Mouse (Mus musculus) embryonic facial prominence, embryonic 12.5 days (tissue): ENCODE data around the gene Slc8b1. TPM values are rescaled to one million over a fixed set of nuclear protein-coding genes. Genes with fewer than 3 reads are reported as not detected.
"Not testable (repeated sequence)": the region's sequence is repeated elsewhere in the genome, so short reads cannot be mapped to it uniquely, and the experiment has no call there.

Experiments used
- ATAC-seq: fragments of 200-750 bp; cut with Nextera tagmentation; 2 replicates; pipeline ENCODE4 v1.8.0; 2017; ENCODE audit not compliant: insufficient number of reproducible peaks, insufficient read depth, low FRiP score, low TSS enrichment
- H3K27ac ChIP-seq: fragments of 300-500 bp; sonication (generic); 2 replicates; pipeline ENCODE4 v1.5.1; 2016; ENCODE audit warnings: mild to moderate bottlenecking
- H3K27me3 ChIP-seq: fragments of 300-500 bp; sonication (generic); 2 replicates; pipeline ENCODE4 v1.6.1; 2016; ENCODE audit warnings: mild to moderate bottlenecking, moderate library complexity
- H3K36me3 ChIP-seq: fragments of 300-500 bp; sonication (generic); 2 replicates; pipeline ENCODE4 v1.6.1; 2016; ENCODE audit warnings: mild to moderate bottlenecking
- H3K4me1 ChIP-seq: fragments of 300-500 bp; sonication (generic); 2 replicates; pipeline ENCODE4 v1.6.1; 2016
- H3K4me2 ChIP-seq: fragments of 300-500 bp; sonication (generic); replicated peaks from 2 replicates; pipeline ENCODE4 v1.6.1; 2016; ENCODE audit warnings: mild to moderate bottlenecking, moderate library complexity
- H3K4me3 ChIP-seq: fragments of 300-500 bp; sonication (generic); 2 replicates; pipeline ENCODE4 v1.5.1; 2016; ENCODE audit warnings: mild to moderate bottlenecking
- H3K9ac ChIP-seq: fragments of 300-500 bp; sonication (generic); 2 replicates; pipeline ENCODE4 v1.6.1; 2016; ENCODE audit warnings: mild to moderate bottlenecking, moderate library complexity
- H3K9me3 ChIP-seq: fragments of 300-500 bp; sonication (generic); 2 replicates; pipeline ENCODE4 v1.6.1; 2016; ENCODE audit warnings: mild to moderate bottlenecking, moderate library complexity
- WGBS: fragments of 180-500 bp; shearing (Covaris S2); methylation state at CpG from one replicate; pipeline ENCODE4 v1.1.7; 2016; 5-methylcytosine and 5-hydroxymethylcytosine counted together
- polyA plus RNA-seq: library from polyadenylated mRNA; unstranded; fragments of >200 nt; fragmentation: Nextera tagmentation; extraction: Ambion mirVana; gene quantifications from 2 replicates; pipeline ENCODE4 v1.2.1, GENCODE M21; 2016

The Slc8b1 gene
- polyA plus RNA-seq, 1 experiment from 2014 or later = 6.4 TPM

GRCm38 (mm10) chr5:120497071-120497470 is 13.9 kb upstream of the Slc8b1 start:
- H3K9ac ChIP-seq = no peak overlapping the region
- no peaks in the 10 kb centered on the region for H3K9me3 ChIP-seq
- no peak overlapping the region for H3K4me3 ChIP-seq
- H3K4me1 ChIP-seq = peaks cover 4% of the 10 kb centered on the region; the same call in 1 of the 2 replicates
- H3K27ac ChIP-seq = no peak overlapping the region
- 87% methylated on average over 3 of the region's 3 CpGs for WGBS
- H3K36me3 ChIP-seq = peaks cover 28% of the 10 kb centered on the region
- no peak overlapping the region for H3K4me2 ChIP-seq
- ATAC-seq = no peak
- no peaks in the 10 kb centered on the region for H3K27me3 ChIP-seq

GRCm38 (mm10) chr5:120499202-120499601 is 11.8 kb upstream of the Slc8b1 start:
- H3K9ac ChIP-seq = no peak overlapping the region
- ATAC-seq = no peak
- H3K4me1 ChIP-seq = peaks cover 13% of the 10 kb centered on the region
- no peak overlapping the region for H3K27ac ChIP-seq
- H3K36me3 ChIP-seq = peaks cover 16% of the 10 kb centered on the region; the same call in 1 of the 2 replicates
- no peaks in the 10 kb centered on the region for H3K9me3 ChIP-seq
- H3K4me2 ChIP-seq = no peak overlapping the region
- H3K27me3 ChIP-seq = no peaks in the 10 kb centered on the region
- 81% methylated on average over 4 of the region's 4 CpGs for WGBS
- no peak overlapping the region for H3K4me3 ChIP-seq

- WGBS = 86% methylated on average over 9 of the region's 9 CpGs
- peaks cover 16% of the 10 kb centered on the region for H3K4me1 ChIP-seq
- not testable (repeated sequence) for ATAC-seq
Observed at GRCm38 (mm10) chr5:120500609-120501008, 10.4 kb upstream of the Slc8b1 start.

GRCm38 (mm10) chr5:120502147-120502621 is 8.8 kb upstream of the Slc8b1 start:
- Histone ChIP-seq H3K27ac (no peak overlapping the region), H3K4me3 (peak overlapping the region; percentile 96), H3K27me3 (no peaks in the 10 kb centered on the region), H3K9me3 (no peaks in the 10 kb centered on the region), H3K4me1 (peaks cover 20% of the 10 kb centered on the region), H3K36me3 (peaks cover 7% of the 10 kb centered on the region; the same call in 1 of the 2 replicates), H3K9ac (peak overlapping the region; percentile 89; the same call in 1 of the 2 replicates), H3K4me2 (peak overlapping the region; percentile 78)
- no peak for ATAC-seq
- WGBS = 63% methylated on average over 9 of the region's 9 CpGs

More at GRCm38 (mm10) chr5:120500609-120501008, 10.4 kb upstream of the Slc8b1 start:
- not testable (repeated sequence) for H3K4me2 ChIP-seq, H3K4me3 ChIP-seq, H3K9me3 ChIP-seq, H3K9ac ChIP-seq, H3K27ac ChIP-seq, H3K27me3 ChIP-seq
- H3K36me3 ChIP-seq = peaks cover 12% of the 10 kb centered on the region; the same call in 1 of the 2 replicates

- Histone ChIP-seq H3K4me3 (peak overlapping the region; percentile 96), H3K27ac (no peak overlapping the region), H3K36me3 (peaks cover 7% of the 10 kb centered on the region; the same call in 1 of the 2 replicates), H3K4me1 (peaks cover 20% of the 10 kb centered on the region), H3K4me2 (peak overlapping the region; percentile 78), H3K9me3 (no peaks in the 10 kb centered on the region), H3K27me3 (no peaks in the 10 kb centered on the region), H3K9ac (peak overlapping the region; percentile 89)
- ATAC-seq = no peak
- WGBS = 4% methylated on average over 12 of the region's 12 CpGs
Observed at GRCm38 (mm10) chr5:120502675-120503143, 8.3 kb upstream of the Slc8b1 start.

GRCm38 (mm10) chr5:120503144-120503795 is 7.7 kb upstream of the Slc8b1 start, which contains the start of gene Plbd2:
Plbd2 (minus strand) TSS chr5:120503625.
- peak; percentile 61; the same call in 1 of the 2 replicates for ATAC-seq
- H3K4me1 ChIP-seq = peaks cover 20% of the 10 kb centered on the region
- no peaks in the 10 kb centered on the region for H3K27me3 ChIP-seq
- H3K4me3 ChIP-seq = peak within 1 kb of the TSS; percentile 96
- H3K4me2 ChIP-seq = peak within 1 kb of the TSS; percentile 78
- under 1% methylated on average over 52 of the region's 55 CpGs for WGBS
- no peak within 1 kb of the TSS for H3K27ac ChIP-seq
- peaks cover 5% of the 10 kb centered on the region; the same call in 1 of the 2 replicates for H3K36me3 ChIP-seq
- H3K9me3 ChIP-seq = no peaks in the 10 kb centered on the region
- peak within 1 kb of the TSS; percentile 89 for H3K9ac ChIP-seq

- Histone ChIP-seq H3K4me3 (no peak overlapping the region), H3K9me3 (no peaks in the 10 kb centered on the region), H3K4me2 (0 out of 2 replicates have a peak overlapping the region, but pooled peaks have one; percentile 4), H3K9ac (no peak overlapping the region), H3K4me1 (peaks cover 20% of the 10 kb centered on the region), H3K27ac (no peak overlapping the region), H3K36me3 (no peaks in the 10 kb centered on the region), H3K27me3 (no peaks in the 10 kb centered on the region)
- ATAC-seq = no peak
- 21% methylated on average over 16 of the region's 16 CpGs for WGBS
Observed at GRCm38 (mm10) chr5:120505368-120505767, 5.6 kb upstream of the Slc8b1 start.

GRCm38 (mm10) chr5:120505781-120506180 is 5.2 kb upstream of the Slc8b1 start:
- Histone ChIP-seq H3K9me3 (no peaks in the 10 kb centered on the region), H3K27ac (no peak overlapping the region), H3K36me3 (no peaks in the 10 kb centered on the region), H3K27me3 (no peaks in the 10 kb centered on the region), H3K4me3 (no peak overlapping the region), H3K4me1 (peaks cover 20% of the 10 kb centered on the region), H3K4me2 (no peak overlapping the region), H3K9ac (no peak overlapping the region)
- no peak for ATAC-seq
- WGBS = 67% methylated on average over 9 of the region's 9 CpGs

GRCm38 (mm10) chr5:120506490-120506889 is 4.5 kb upstream of the Slc8b1 start:
- no peak overlapping the region for H3K4me3 ChIP-seq
- 60% methylated on average over 9 of the region's 9 CpGs for WGBS
- H3K9ac ChIP-seq = no peak overlapping the region
- H3K27ac ChIP-seq = no peak overlapping the region
- ATAC-seq = no peak
- H3K4me1 ChIP-seq = peaks cover 20% of the 10 kb centered on the region
- no peak overlapping the region for H3K4me2 ChIP-seq
- H3K9me3 ChIP-seq = no peaks in the 10 kb centered on the region
- H3K27me3 ChIP-seq = 0 out of 2 replicates have a peak, but pooled peaks cover 2% of the 10 kb centered on the region
- no peaks in the 10 kb centered on the region for H3K36me3 ChIP-seq

GRCm38 (mm10) chr5:120507311-120507710 is 3.7 kb upstream of the Slc8b1 start:
- Histone ChIP-seq H3K36me3 (no peaks in the 10 kb centered on the region), H3K4me2 (no peak overlapping the region), H3K27me3 (peaks cover 3% of the 10 kb centered on the region; the same call in 1 of the 2 replicates), H3K27ac (no peak overlapping the region), H3K9ac (no peak overlapping the region), H3K9me3 (no peaks in the 10 kb centered on the region), H3K4me1 (peaks cover 13% of the 10 kb centered on the region), H3K4me3 (no peak overlapping the region)
- 55% methylated on average over 4 of the region's 4 CpGs for WGBS
- ATAC-seq = no peak

- no peaks in the 10 kb centered on the region for H3K36me3 ChIP-seq
- H3K9ac ChIP-seq = peak overlapping the region; percentile 0; the same call in 1 of the 2 replicates
- H3K4me3 ChIP-seq = peak overlapping the region; percentile 45
- peaks cover 3% of the 10 kb centered on the region; the same call in 1 of the 2 replicates for H3K27me3 ChIP-seq
- no peaks in the 10 kb centered on the region for H3K9me3 ChIP-seq
- peaks cover 18% of the 10 kb centered on the region for H3K4me1 ChIP-seq
- WGBS = 37% methylated on average over 14 of the region's 14 CpGs
- no peak for ATAC-seq
- H3K4me2 ChIP-seq = peak overlapping the region; percentile 63
- H3K27ac ChIP-seq = no peak overlapping the region
Observed at GRCm38 (mm10) chr5:120511643-120512220, 764 bp downstream of the Slc8b1 start.
